Comparison of ENCODE assay signal across 1 mouse cellular context in genomic region chr11:101449596-101449995, GRCm38 (mm10).
TF ChIP-seq lines count a peak whose summit lies in the region.

No protein-coding gene starts in this region.

TF ChIP-seq in MEL, 35 proteins besides CTCF, POLR2A, EP300 and RAD21:
- TF ChIP-seq ZNF384 (IDR thresholded peaks at IDR 0.05; ENCODE audit: low read depth, low read length) (peak; percentile 74), TBP (IDR thresholded peaks at IDR 0.05; ENCODE audit: low read depth, low read length) (peak; percentile 90)
